Mouse (Mus musculus) ES-Bruce4 (cell line): ENCODE results near the gene Kncn.

Experiments
- CTCF ChIP-seq: IDR thresholded peaks from one replicate; pipeline ENCODE4 v1.8.1; 2011; ENCODE audit warnings: low read depth, low read length
- EP300 ChIP-seq: IDR thresholded peaks from 2 replicates; pipeline ENCODE4 v1.6.1; 2011; ENCODE audit warnings: low read depth, low read length; ENCODE audit not compliant: insufficient read depth
- POLR2A ChIP-seq: IDR thresholded peaks from one replicate; pipeline ENCODE4 v1.8.1; 2011; ENCODE audit warnings: low read length; ENCODE audit not compliant: insufficient read depth

GRCm38 (mm10) chr4:115847377-115847776, 36.8 kb upstream of the Kncn start:
- TF ChIP-seq CTCF: no peak
- TF ChIP-seq POLR2A: no peak
- no peak for TF ChIP-seq EP300
